Mouse (Mus musculus): Measurements from ENCODE around the gene Lrriq3. TPM values are rescaled to one million over a fixed set of nuclear protein-coding genes. Genes with fewer than 3 reads are reported as not detected.

The Lrriq3 gene
- total RNA-seq (2021) (under 1 TPM; 0.30 to 0.42 TPM), polyA plus RNA-seq (2012; rRNA removed) (0.16 and 0.23 TPM in 2 replicates)
- long read RNA-seq = 0 reads

DNA sequence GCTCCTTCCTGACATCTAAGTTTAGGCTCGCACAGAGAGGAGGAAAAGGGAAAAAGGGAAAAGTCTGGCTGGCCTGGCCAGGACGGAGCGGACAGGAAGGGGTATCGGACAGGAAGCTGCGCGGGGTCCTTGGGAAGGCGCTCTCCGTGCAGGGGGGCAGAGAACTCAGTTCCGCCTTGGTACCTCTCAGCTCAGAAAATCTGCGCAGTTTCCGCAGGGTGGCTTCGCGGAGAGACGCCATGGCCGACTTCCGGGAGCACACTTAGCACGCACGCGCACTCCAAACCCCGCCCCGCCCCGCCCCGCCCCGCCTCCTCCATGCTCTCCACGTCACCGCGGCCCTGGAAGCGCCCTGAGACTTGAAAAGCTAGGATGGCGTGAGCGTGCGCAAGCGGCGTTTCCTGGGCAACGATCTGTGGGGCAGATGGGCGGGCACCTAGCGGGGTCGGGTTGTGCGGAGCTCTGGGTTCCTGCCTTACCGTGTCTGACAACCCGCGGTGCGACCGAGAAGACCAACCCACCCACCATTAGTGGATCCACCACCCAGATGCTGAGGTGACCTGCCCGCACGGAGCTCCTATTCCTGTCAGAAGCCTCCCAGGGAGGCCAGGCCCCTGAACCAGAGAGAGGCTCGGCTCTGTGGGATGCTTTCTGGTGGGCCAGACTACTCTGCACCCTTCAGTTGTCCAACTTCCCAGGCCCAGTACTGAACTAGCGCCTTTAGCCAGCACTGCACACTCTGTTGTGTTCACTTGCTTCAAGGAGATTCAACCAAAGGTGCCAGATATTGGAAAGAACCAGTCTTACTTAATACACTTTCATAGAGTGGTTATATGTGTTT is at the start of gene Lrriq3, which contains the start of gene Fpgt:
TSS of gene Lrriq3 (plus strand) at position 319 of the 841 bp plus-strand sequence.
TSS of gene Fpgt (minus strand) at position 288 of the 841 bp plus-strand sequence.
- TF ChIP-seq POLR2A (IDR thresholded peaks at IDR 0.05; ENCODE audit: insufficient read depth, low read depth, low read length) (peak; percentile 86), EP300 (IDR thresholded peaks at IDR 0.05; ENCODE audit: insufficient read depth, low read depth, low read length) (0 out of 2 replicates have a peak, but pooled peaks have one; percentile 46), CTCF (IDR thresholded peaks at IDR 0.05) (peak; percentile 22; the same call in 1 of the 2 replicates)
- Histone ChIP-seq H3K4me1 (ENCODE audit: control insufficient read depth, insufficient read depth, low read length) (peaks cover 2% of the 10 kb centered on the region), H3K9ac (ENCODE audit: low read depth, low read length) (peak within 1 kb of the TSS; percentile 64), H3K79me2 (replicated peaks; ENCODE audit: control insufficient read depth, insufficient read depth, low read length) (no peaks in the 10 kb centered on the region), H3K4me3 (peak within 1 kb of the TSS; percentile 75), H3K36me3 (ENCODE audit: control insufficient read depth, insufficient read depth, low read length) (no peaks in the 10 kb centered on the region), H3K27ac (peak within 1 kb of the TSS; percentile 90), H3K27me3 (ENCODE audit: control insufficient read depth, insufficient read depth, low read length) (no peaks in the 10 kb centered on the region)
- intact Hi-C loops (cut with DNase I) = loop anchor here (2.0 kb wide), 1 partner anchor 497 kb away; the partner anchor contains the start of genes Cryz and Tyw3
- peak; percentile 87 to 90 for DNase-seq
- WGBS = 1% methylated on average over 47 of the region's 47 CpGs

- TF ChIP-seq CTCF (IDR thresholded peaks at IDR 0.05) (no peak), POLR2A (IDR thresholded peaks at IDR 0.05; ENCODE audit: insufficient read depth, low read depth, low read length) (no peak)
- Histone ChIP-seq H3K9ac (ENCODE audit: low read depth, low read length) (no peak overlapping the region), H3K4me3 (peak overlapping the region; percentile 11; the same call in 1 of the 2 replicates), H3K36me3 (ENCODE audit: control insufficient read depth, insufficient read depth, low read length) (no peaks in the 10 kb centered on the region), H3K79me2 (replicated peaks; ENCODE audit: control insufficient read depth, insufficient read depth, low read length) (peaks cover 2% of the 10 kb centered on the region; the same call in 1 of the 2 replicates), H3K4me1 (ENCODE audit: control insufficient read depth, insufficient read depth, low read length) (no peaks in the 10 kb centered on the region), H3K27ac (peak overlapping the region; percentile 40), H3K27me3 (ENCODE audit: control insufficient read depth, insufficient read depth, low read length) (no peaks in the 10 kb centered on the region)
- intact Hi-C loops (cut with DNase I) = no loop called here
- no peak for DNase-seq
These were observed 41.2 kb upstream of the Lrriq3 start for GRCm38 (mm10) chr3:155052021-155052420.

DNA sequence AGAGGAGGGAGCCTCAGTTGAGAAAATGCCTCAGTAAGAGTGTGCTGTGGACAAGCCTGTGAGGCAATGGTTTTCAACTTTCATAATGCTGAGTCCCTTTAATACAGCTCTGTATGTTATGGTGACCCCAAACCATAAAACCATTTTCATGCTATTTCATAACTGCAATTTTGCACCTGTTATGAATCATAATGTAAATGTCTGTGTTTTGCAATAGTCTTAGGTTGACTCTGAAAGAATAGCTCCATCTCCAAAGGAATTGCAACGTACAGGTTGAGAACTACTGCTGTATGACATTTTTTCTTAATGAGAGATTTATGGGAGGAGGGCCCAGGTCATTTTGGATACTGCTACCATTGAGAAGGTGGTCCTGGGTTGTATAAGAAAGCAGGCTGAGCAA is 40.0 kb upstream of the Lrriq3 start:
- no peaks in the 10 kb centered on the region for H3K79me2 ChIP-seq (replicated peaks; ENCODE audit: control insufficient read depth, insufficient read depth, low read length)
- no peak for TF ChIP-seq EP300 (IDR thresholded peaks at IDR 0.05; ENCODE audit: insufficient read depth, low read depth, low read length)
- TF ChIP-seq CTCF (IDR thresholded peaks at IDR 0.05) = no peak
- no peak for TF ChIP-seq POLR2A (IDR thresholded peaks at IDR 0.05; ENCODE audit: insufficient read depth, low read depth, low read length)
- no peak for DNase-seq
- no peaks in the 10 kb centered on the region for H3K4me1 ChIP-seq (ENCODE audit: control insufficient read depth, insufficient read depth, low read length)
- intact Hi-C loops (cut with DNase I) = no loop called here
- 29% methylated on average over 1 of the region's 1 CpGs for WGBS
- no peak overlapping the region; the same call in 1 of the 2 replicates for H3K4me3 ChIP-seq
- no peaks in the 10 kb centered on the region for H3K27me3 ChIP-seq (ENCODE audit: control insufficient read depth, insufficient read depth, low read length)
- no peaks in the 10 kb centered on the region for H3K36me3 ChIP-seq (ENCODE audit: control insufficient read depth, insufficient read depth, low read length)
- no peak overlapping the region; the same call in 1 of the 2 replicates for H3K27ac ChIP-seq
- H3K9ac ChIP-seq (ENCODE audit: low read depth, low read length) = 0 out of 2 replicates have a peak overlapping the region, but pooled peaks have one; percentile 20

DNA sequence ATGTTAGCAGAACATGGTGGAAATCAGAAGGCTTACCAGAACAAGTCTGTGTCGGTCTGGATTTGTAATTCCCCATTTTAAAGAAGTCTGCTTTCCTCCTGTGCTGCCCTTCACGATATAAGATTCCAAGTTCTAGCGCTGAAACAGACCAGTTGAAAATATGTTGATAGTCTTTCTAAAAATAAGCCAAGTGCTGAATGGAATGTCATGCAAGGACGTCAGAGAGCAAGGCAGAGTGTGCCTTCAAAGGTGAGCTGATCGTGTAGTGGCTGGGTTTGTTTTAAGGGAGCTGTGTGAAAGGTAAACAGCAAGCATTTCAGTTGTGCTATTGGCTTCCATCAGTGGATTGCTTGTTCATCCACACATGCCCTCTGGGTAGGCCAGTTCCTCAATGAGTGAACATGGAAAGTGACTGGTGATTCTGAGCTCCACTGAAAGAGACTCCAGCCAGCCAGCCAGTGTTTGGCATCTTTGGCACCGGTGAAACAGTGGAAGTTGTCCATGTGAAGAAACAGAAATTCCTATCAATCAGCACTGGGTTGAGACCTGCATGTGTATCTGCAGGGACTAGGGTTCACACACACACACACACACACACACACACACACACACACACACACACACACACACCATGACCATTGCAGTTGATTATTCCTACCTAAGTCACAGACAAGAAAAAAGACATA is 37.9 kb upstream of the Lrriq3 start, which contains the start of gene Tnni3k:
TSS of gene Tnni3k (minus strand) at position 177 of the 686 bp plus-strand sequence.
- peak in 1 of 2 experiments; percentile 38 for DNase-seq
- Histone ChIP-seq H3K79me2 (replicated peaks; ENCODE audit: control insufficient read depth, insufficient read depth, low read length) (no peaks in the 10 kb centered on the region), H3K4me1 (ENCODE audit: control insufficient read depth, insufficient read depth, low read length) (no peaks in the 10 kb centered on the region), H3K27ac (peak within 1 kb of the TSS; percentile 86), H3K27me3 (ENCODE audit: control insufficient read depth, insufficient read depth, low read length) (no peaks in the 10 kb centered on the region), H3K4me3 (peak within 1 kb of the TSS; percentile 44), H3K9ac (ENCODE audit: low read depth, low read length) (peak within 1 kb of the TSS; percentile 64), H3K36me3 (ENCODE audit: control insufficient read depth, insufficient read depth, low read length) (no peaks in the 10 kb centered on the region)
- 40% methylated on average over 6 of the region's 6 CpGs for WGBS
- peak; percentile 68; the same call in 1 of the 2 replicates for TF ChIP-seq POLR2A (IDR thresholded peaks at IDR 0.05; ENCODE audit: insufficient read depth, low read depth, low read length)
- TF ChIP-seq CTCF (IDR thresholded peaks at IDR 0.05) = no peak
- 0 out of 2 replicates have a peak, but pooled peaks have one; percentile 17 for TF ChIP-seq EP300 (IDR thresholded peaks at IDR 0.05; ENCODE audit: insufficient read depth, low read depth, low read length)
- intact Hi-C loops (cut with DNase I) = no loop called here

DNA sequence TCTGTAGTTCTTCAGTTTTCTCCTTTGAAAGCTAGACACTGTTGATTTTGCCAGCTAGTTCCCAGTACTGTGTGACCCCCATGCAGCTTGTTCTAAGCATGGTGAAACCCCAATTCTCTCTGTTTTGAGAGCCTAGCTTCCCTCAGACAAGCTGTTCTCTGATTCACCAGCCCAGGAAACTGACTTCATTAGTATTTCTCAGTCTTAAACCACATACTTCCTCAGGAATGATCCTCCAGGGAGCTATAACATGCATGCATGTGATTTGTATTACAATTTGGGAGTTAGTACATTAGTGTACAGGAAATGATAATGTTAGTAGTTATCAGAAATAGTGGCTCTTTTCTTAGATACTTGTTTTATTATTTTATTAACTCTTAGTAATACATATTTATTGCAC is 36.6 kb upstream of the Lrriq3 start:
- Histone ChIP-seq H3K27me3 (ENCODE audit: control insufficient read depth, insufficient read depth, low read length) (no peaks in the 10 kb centered on the region), H3K4me3 (no peak overlapping the region), H3K36me3 (ENCODE audit: control insufficient read depth, insufficient read depth, low read length) (no peaks in the 10 kb centered on the region), H3K4me1 (ENCODE audit: control insufficient read depth, insufficient read depth, low read length) (no peaks in the 10 kb centered on the region), H3K9ac (ENCODE audit: low read depth, low read length) (no peak overlapping the region), H3K79me2 (replicated peaks; ENCODE audit: control insufficient read depth, insufficient read depth, low read length) (no peaks in the 10 kb centered on the region), H3K27ac (no peak overlapping the region)
- intact Hi-C loops (cut with DNase I) = no loop called here
- no peak for DNase-seq
- TF ChIP-seq EP300 (IDR thresholded peaks at IDR 0.05; ENCODE audit: insufficient read depth, low read depth, low read length) (no peak), POLR2A (IDR thresholded peaks at IDR 0.05; ENCODE audit: insufficient read depth, low read depth, low read length) (no peak), CTCF (IDR thresholded peaks at IDR 0.05) (no peak)

Measured in heart, adult 2 months (tissue).